Mouse (Mus musculus) testis, adult 2 months (tissue): ENCODE measurements around the gene Gpc6.

ENCODE experiments used
- CTCF ChIP-seq: fragments of 200-500 bp; IDR thresholded peaks from 2 replicates; pipeline ENCODE4 v1.5.1; 2012; ENCODE audit warnings: low read depth, mild to moderate bottlenecking, inconsistent platforms, low read length, moderate library complexity; ENCODE audit not compliant: control insufficient read depth, insufficient read depth, insufficient replicate concordance
- POLR2A ChIP-seq: fragments of 200-500 bp; IDR thresholded peaks from 2 replicates; pipeline ENCODE4 v1.6.1; 2012; ENCODE audit warnings: low read depth, mild to moderate bottlenecking, inconsistent platforms, low read length, moderate library complexity; ENCODE audit not compliant: control insufficient read depth

DNA sequence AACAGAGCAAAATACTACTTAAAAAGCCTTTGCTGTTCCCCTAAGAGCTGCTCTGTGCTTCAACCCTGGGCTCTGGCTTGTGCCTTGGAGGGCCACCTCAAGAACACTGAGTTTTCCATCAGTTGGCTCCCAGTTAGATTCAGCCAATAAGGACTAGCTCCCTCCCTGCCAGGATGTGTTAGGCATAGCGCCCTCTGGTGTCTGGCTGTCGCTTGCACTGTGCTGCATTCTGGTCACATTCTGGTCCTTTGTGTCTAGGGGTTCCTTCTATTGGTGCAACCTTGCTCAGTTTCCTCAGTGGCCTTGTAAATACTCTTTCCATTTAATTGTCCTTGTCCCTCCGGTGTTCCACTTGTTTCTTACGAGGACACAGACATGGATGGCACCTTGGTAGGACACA is 1037.3 kb downstream of the Gpc6 start:
- TF ChIP-seq CTCF (peak; percentile 80; the same call in 1 of the 2 replicates), POLR2A (no peak)
